Mouse (Mus musculus) intestine, embryonic 14.5 days (tissue): ENCODE data around the gene Gm44511. TPM values are rescaled to one million over a fixed set of nuclear protein-coding genes. Genes with fewer than 3 reads are reported as not detected.
A peak's percentile ranks its signal among the peaks of the same experiment; 100 is the strongest.

Experiments used
- ATAC-seq: fragments of 200-750 bp; cut with Nextera tagmentation; replicated peaks from 2 replicates; pipeline ENCODE4 v1.8.0; 2017; ENCODE audit warnings: low read depth, moderate number of reproducible peaks, moderate TSS enrichment, moderate library complexity; ENCODE audit not compliant: low FRiP score, low TSS enrichment
- DNase-seq: peaks from one replicate; pipeline ENCODE4 v3.0.0-alpha.2; 2018; ENCODE audit warnings: low spot score
- H3K27ac ChIP-seq: fragments of 300-500 bp; sonication (generic); 2 replicates; pipeline ENCODE4 v1.5.1; 2014; ENCODE audit warnings: low read depth, mild to moderate bottlenecking, control low read depth
- H3K27me3 ChIP-seq: fragments of 300-500 bp; sonication (generic); replicated peaks from 2 replicates; pipeline ENCODE4 v1.6.1; 2014; ENCODE audit warnings: low read length, control low read depth; ENCODE audit not compliant: control insufficient read depth, insufficient read depth
- H3K36me3 ChIP-seq: fragments of 300-500 bp; sonication (generic); 2 replicates; pipeline ENCODE4 v1.6.1; 2014; ENCODE audit warnings: low read length, control low read depth; ENCODE audit not compliant: control insufficient read depth, insufficient read depth
- H3K4me1 ChIP-seq: fragments of 300-500 bp; sonication (generic); replicated peaks from 2 replicates; pipeline ENCODE4 v1.6.1; 2014; ENCODE audit warnings: low read length, control low read depth, mixed read lengths; ENCODE audit not compliant: control insufficient read depth, insufficient read depth
- H3K4me2 ChIP-seq: fragments of 300-500 bp; sonication (generic); 2 replicates; pipeline ENCODE4 v1.6.1; 2014; ENCODE audit warnings: low read length
- H3K4me3 ChIP-seq: fragments of 300-500 bp; sonication (generic); 2 replicates; pipeline ENCODE4 v1.5.1; 2014; ENCODE audit warnings: low read depth, low read length, control low read depth, mixed read lengths
- H3K9ac ChIP-seq: fragments of 300-500 bp; sonication (generic); 2 replicates; pipeline ENCODE4 v1.6.1; 2014; ENCODE audit warnings: mild to moderate bottlenecking, low read length
- H3K9me3 ChIP-seq: fragments of 300-500 bp; sonication (generic); 2 replicates; pipeline ENCODE4 v1.6.1; 2016; ENCODE audit warnings: low read length, control low read depth; ENCODE audit not compliant: control insufficient read depth
- WGBS: fragments of 180-500 bp; shearing (Covaris S2); extraction: QIAGEN DNeasy Blood & Tissue Kit; methylation state at CpG from one replicate; pipeline ENCODE4 v1.1.7; 2014; 5-methylcytosine and 5-hydroxymethylcytosine counted together
- polyA plus RNA-seq: library from polyadenylated mRNA; unstranded; fragments of >200 nt; fragmentation: Nextera tagmentation; extraction: Ambion mirVana; gene quantifications from 2 replicates; pipeline ENCODE4 v1.2.1, GENCODE M21; 2014

Gm44511 gene
- polyA plus RNA-seq, 1 experiment from 2014 or later: 0.62 TPM

DNA sequence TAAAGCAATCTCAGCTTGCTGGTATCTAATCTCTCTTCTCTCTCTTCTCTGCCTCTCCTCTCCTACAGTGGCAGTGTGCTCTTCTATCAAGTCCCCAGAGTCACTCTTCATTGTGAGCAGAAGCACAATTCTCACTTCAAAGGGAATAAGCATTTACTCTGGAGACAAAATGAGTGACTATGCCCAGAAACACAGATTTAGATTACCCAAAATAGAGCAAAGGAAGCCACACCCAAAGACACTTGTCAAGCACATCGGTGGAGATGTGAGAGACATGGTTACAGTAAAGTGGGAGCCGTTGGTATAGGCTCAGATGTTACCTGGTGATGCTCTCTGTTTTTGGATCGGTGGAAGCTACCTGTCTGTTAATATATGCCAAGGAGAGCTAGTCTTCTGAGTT, 26.7 kb upstream of the Gm44511 start:
- DNase-seq (no peak), ATAC-seq (no peak)

GRCm38 (mm10) chr6:128851151-128851550, 25.0 kb upstream of the Gm44511 start:
- H3K9me3 ChIP-seq: no peaks in the 10 kb centered on the region
- H3K9ac ChIP-seq: no peak overlapping the region
- no peaks in the 10 kb centered on the region for H3K27me3 ChIP-seq
- H3K36me3 ChIP-seq: no peaks in the 10 kb centered on the region
- no peak overlapping the region for H3K4me3 ChIP-seq
- WGBS: 81% methylated on average over 2 of the region's 2 CpGs
- no peak overlapping the region for H3K27ac ChIP-seq
- no peak for ATAC-seq
- H3K4me2 ChIP-seq: no peak overlapping the region
- no peaks in the 10 kb centered on the region for H3K4me1 ChIP-seq
- DNase-seq: no peak

More for the DNA sequence above, 26.7 kb upstream of the Gm44511 start:
- H3K9me3 ChIP-seq: no peaks in the 10 kb centered on the region
- 85% methylated on average over 3 of the region's 3 CpGs for WGBS
- H3K27me3 ChIP-seq: no peaks in the 10 kb centered on the region
- no peak overlapping the region for H3K9ac ChIP-seq
- H3K27ac ChIP-seq: no peak overlapping the region
- no peak overlapping the region for H3K4me3 ChIP-seq
- H3K36me3 ChIP-seq: no peaks in the 10 kb centered on the region
- no peak overlapping the region for H3K4me2 ChIP-seq
- no peaks in the 10 kb centered on the region for H3K4me1 ChIP-seq

DNA sequence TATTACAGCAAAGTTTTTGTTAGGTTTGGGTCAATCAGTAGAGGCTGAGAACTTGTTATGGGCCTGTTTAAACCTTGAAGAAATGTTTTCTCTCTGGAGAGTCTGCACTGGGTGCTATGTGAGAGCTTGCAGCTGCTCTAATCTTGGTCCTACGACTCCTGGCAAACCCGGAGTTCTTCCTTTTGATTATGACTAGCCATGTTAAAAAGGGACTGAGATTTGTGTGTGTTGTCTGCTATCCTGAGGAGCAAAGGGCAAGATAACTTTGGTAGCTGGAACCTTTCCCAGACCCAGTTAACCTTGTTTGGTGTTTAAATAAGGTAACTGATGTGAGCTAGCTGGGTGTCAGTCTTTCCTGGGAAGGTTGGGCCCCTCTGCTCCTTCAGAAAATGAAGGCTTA, 24.6 kb upstream of the Gm44511 start:
- DNase-seq: no peak
- no peak overlapping the region for H3K4me2 ChIP-seq
- H3K9me3 ChIP-seq: no peaks in the 10 kb centered on the region
- H3K27ac ChIP-seq: no peak overlapping the region
- no peaks in the 10 kb centered on the region for H3K36me3 ChIP-seq
- H3K4me3 ChIP-seq: no peak overlapping the region
- 55% methylated on average over 2 of the region's 2 CpGs for WGBS
- no peaks in the 10 kb centered on the region for H3K27me3 ChIP-seq
- ATAC-seq: no peak
- no peak overlapping the region for H3K9ac ChIP-seq
- H3K4me1 ChIP-seq: no peaks in the 10 kb centered on the region

DNA sequence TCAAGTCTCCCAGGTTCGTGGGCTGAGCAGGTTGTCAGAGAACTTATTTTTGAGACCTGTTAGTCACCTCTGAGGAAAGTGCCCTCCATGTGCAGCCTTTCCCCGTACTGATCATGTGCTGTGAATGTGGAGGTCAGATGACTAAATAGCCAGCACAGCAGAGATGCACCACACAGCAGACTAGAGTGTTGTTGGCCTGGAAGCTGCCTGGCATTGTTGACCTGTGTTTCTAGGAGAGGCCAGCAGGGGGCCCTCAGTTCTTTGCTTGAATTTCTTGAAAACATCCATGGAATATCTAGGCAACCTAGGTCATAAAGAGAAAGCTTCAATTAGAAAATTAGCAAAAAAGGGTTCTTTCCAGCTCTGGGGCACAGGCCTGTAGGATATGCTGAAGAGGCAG, 23.8 kb upstream of the Gm44511 start:
- Histone ChIP-seq H3K27me3 (no peaks in the 10 kb centered on the region), H3K9ac (no peak overlapping the region), H3K27ac (no peak overlapping the region), H3K36me3 (no peaks in the 10 kb centered on the region), H3K4me1 (no peaks in the 10 kb centered on the region), H3K4me3 (no peak overlapping the region), H3K9me3 (no peaks in the 10 kb centered on the region), H3K4me2 (no peak overlapping the region)
- ATAC-seq (no peak), DNase-seq (peak; percentile 89)
- 54% methylated on average over 2 of the region's 2 CpGs for WGBS

- Histone ChIP-seq H3K4me2 (no peak overlapping the region), H3K4me1 (peaks cover 4% of the 10 kb centered on the region; the same call in 1 of the 2 replicates), H3K36me3 (no peaks in the 10 kb centered on the region), H3K9ac (no peak overlapping the region), H3K27me3 (no peaks in the 10 kb centered on the region), H3K27ac (no peak overlapping the region), H3K4me3 (no peak overlapping the region), H3K9me3 (no peaks in the 10 kb centered on the region)
- WGBS: 95% methylated on average over 4 of the region's 4 CpGs
- DNase-seq: no peak
- ATAC-seq: no peak
These were observed 21.3 kb upstream of the Gm44511 start for GRCm38 (mm10) chr6:128847401-128847800.

DNA sequence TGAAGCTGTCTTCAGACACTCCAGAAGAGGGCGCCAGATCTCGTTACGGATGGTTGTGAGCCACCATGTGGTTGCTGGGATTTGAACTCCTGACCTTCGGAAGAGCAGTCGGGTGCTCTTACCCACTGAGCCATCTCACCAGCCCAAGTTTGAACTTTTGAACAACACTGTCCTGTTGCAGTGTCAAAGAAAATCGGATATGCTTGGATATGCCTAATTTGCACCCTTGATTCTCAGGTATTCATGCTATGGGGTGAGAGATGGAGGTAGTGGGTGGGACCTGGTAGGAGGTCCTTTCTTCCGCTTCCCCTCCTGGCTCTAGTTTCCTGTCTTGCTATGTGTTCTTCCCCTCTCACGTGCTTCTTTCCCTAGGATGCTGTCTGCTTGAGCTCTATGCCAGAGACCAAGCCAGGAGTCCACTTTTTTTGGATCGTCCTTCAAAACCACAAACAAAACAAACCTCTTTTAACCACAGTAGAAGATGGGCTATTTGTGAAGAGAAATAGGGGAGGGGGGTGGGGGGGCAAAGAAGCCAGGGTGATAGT, 20.0 kb upstream of the Gm44511 start:
- Histone ChIP-seq H3K36me3 (no peaks in the 10 kb centered on the region), H3K4me1 (peaks cover 12% of the 10 kb centered on the region), H3K27me3 (no peaks in the 10 kb centered on the region), H3K9me3 (no peaks in the 10 kb centered on the region), H3K4me3 (no peak overlapping the region), H3K4me2 (no peak overlapping the region), H3K27ac (no peak overlapping the region), H3K9ac (no peak overlapping the region)
- no peak for ATAC-seq
- DNase-seq: no peak
- 79% methylated on average over 6 of the region's 9 CpGs for WGBS

DNA sequence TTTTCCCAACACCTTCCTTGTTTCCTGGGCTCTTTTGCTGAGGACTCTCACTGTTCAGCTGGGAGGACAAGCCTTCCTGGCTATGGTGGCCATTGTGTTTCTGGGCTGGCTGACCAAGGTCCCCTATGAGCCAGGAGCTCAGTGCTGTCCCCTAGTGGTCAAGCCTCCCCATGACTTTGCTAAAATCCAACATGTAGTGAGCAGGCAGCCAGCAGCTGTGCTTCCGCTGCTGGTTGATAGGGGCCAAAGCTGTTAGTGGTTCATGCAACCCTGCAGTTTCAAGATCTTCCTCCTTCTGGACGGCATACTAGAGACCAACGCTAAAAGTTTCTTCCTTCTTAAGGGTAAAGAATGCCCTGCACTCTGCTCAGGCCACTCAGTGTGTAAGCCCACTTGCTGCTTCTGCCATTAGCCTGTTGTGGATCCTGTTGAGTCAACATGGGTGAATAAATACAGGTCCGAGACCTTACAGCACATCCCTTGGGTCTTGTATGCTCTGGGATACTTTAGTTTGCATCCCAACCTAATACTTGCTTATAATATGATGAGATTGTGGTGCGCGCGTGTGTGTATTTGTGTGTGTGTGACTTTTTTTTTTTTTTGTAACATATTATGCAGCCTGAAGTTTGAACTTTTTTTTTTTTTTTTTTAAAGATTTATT, 19.3 kb upstream of the Gm44511 start:
- Histone ChIP-seq H3K4me3 (no peak overlapping the region), H3K9ac (no peak overlapping the region), H3K36me3 (no peaks in the 10 kb centered on the region), H3K27ac (no peak overlapping the region), H3K4me2 (no peak overlapping the region), H3K9me3 (no peaks in the 10 kb centered on the region), H3K27me3 (no peaks in the 10 kb centered on the region), H3K4me1 (peaks cover 12% of the 10 kb centered on the region)
- whole genome bisulfite sequencing: 40% methylated on average over 7 of the region's 7 CpGs
- DNase-seq (peak; percentile 92), ATAC-seq (no peak)

DNA sequence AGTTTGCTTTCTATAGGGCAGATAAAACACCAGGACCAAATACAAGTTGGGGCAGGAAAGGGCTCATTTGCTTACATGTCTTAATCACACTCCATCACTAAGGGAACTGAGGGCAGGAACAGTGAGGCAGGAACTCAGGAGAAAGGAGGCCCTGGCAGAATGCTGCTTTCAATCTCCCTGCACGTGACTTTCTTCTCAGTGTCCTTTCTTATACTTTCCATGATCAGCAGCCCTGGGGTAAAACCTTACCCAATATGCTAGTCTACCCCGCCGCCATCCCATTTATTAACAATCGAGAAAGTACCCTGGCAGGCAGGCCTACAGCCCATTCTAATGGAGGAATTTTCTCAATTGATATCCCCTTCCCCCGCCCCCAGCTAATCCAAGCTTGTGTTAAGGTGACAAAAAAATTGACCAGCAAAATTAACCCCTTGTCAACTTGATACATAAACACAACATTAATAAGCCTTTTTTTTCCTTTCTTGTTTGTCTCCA, 18.5 kb upstream of the Gm44511 start:
- peak overlapping the region; percentile 94; the same call in 1 of the 2 replicates for H3K27ac ChIP-seq
- no peak overlapping the region for H3K4me3 ChIP-seq
- H3K4me2 ChIP-seq: no peak overlapping the region
- ATAC-seq (no peak), DNase-seq (no peak)
- WGBS: 84% methylated on average over 5 of the region's 5 CpGs
- H3K27me3 ChIP-seq: no peaks in the 10 kb centered on the region
- H3K36me3 ChIP-seq: no peaks in the 10 kb centered on the region
- peaks cover 12% of the 10 kb centered on the region for H3K4me1 ChIP-seq
- no peaks in the 10 kb centered on the region for H3K9me3 ChIP-seq
- H3K9ac ChIP-seq: no peak overlapping the region

GRCm38 (mm10) chr6:128844131-128844530, 18.0 kb upstream of the Gm44511 start:
- WGBS: 33% methylated on average over 8 of the region's 8 CpGs

More at GRCm38 (mm10) chr6:128844131-128844530, 18.0 kb upstream of the Gm44511 start:
- peak overlapping the region; percentile 72 for H3K4me2 ChIP-seq
- ATAC-seq: no peak
- peak overlapping the region; percentile 94 for H3K27ac ChIP-seq
- peaks cover 12% of the 10 kb centered on the region for H3K4me1 ChIP-seq
- DNase-seq: no peak
- peak overlapping the region; percentile 86 for H3K4me3 ChIP-seq
- H3K36me3 ChIP-seq: no peaks in the 10 kb centered on the region
- H3K9me3 ChIP-seq: no peaks in the 10 kb centered on the region
- H3K9ac ChIP-seq: peak overlapping the region; percentile 25; the same call in 1 of the 2 replicates
- H3K27me3 ChIP-seq: no peaks in the 10 kb centered on the region
